Mouse (Mus musculus) heart, adult 2 months (tissue): ENCODE data around the gene Acly.

Source experiments
- CTCF ChIP-seq: fragments of 200-600 bp; IDR thresholded peaks from 2 replicates; pipeline ENCODE4 v1.8.1; 2022; ENCODE audit warnings: antibody characterized with exemption, mild to moderate bottlenecking, moderate library complexity
- EP300 ChIP-seq: fragments of 200-500 bp; IDR thresholded peaks from 2 replicates; pipeline ENCODE4 v1.6.1; 2011; ENCODE audit warnings: low read depth, low read length, control low read depth; ENCODE audit not compliant: insufficient read depth
- POLR2A ChIP-seq: fragments of 200-500 bp; IDR thresholded peaks from 2 replicates; pipeline ENCODE4 v1.6.1; 2011; ENCODE audit warnings: mild to moderate bottlenecking, low read depth, low read length, control low read depth; ENCODE audit not compliant: insufficient read depth

DNA sequence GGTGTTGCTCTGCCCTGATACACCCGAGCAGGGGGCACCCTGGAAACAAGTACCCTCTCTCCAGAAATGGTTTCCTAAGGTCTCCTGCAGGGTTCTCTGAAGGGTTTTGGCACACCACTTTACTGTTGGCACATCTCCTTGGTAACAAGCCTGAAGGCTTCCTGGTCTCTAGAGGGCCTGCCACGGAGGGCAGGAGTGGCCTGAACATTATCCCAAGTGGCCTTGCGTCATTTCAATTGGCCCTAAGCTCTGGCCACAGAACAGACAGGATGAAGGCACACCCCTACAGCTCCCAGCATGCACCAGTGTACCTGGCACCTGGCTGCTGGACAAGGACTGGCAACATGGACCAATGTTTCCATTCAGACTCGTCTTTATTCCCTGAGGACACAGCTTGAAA lies 25.0 kb upstream of the Acly start:
- no peak for TF ChIP-seq CTCF
- TF ChIP-seq POLR2A: no peak
- TF ChIP-seq EP300: no peak
